Mouse (Mus musculus) olfactory bulb, adult 2 months (tissue): ENCODE measurements at regions not wholly inside any gene's neighbourhood (a gene's known extent, or its start where the extent isn't known, plus 50 kb on each side); places are given as distances from the start of the nearest gene placed in this dataset.

ENCODE experiments used
- CTCF ChIP-seq: fragments of 200-500 bp; IDR thresholded peaks from 2 replicates; pipeline ENCODE4 v1.5.1; 2012; ENCODE audit warnings: low read depth, mild to moderate bottlenecking, low read length, moderate library complexity; ENCODE audit not compliant: insufficient read depth
- POLR2A ChIP-seq: fragments of 200-500 bp; IDR thresholded peaks from 2 replicates; pipeline ENCODE4 v1.6.1; 2012; ENCODE audit warnings: mild to moderate bottlenecking, low read depth, low read length, moderate library complexity; ENCODE audit not compliant: insufficient read depth

GRCm38 (mm10) chr4:67862218-67862617, 1034.8 kb downstream of the Tlr4 start:
- no peak for TF ChIP-seq CTCF
- TF ChIP-seq POLR2A: no peak
